Mouse (Mus musculus) cortical plate, adult 2 months (tissue): ENCODE results near the gene Gm765.
A peak's percentile ranks its signal among the peaks of the same experiment; 100 is the strongest.

ENCODE experiments used
- CTCF ChIP-seq: fragments of 200-500 bp; IDR thresholded peaks from 2 replicates; pipeline ENCODE4 v1.5.1; 2011; ENCODE audit warnings: mild to moderate bottlenecking, control low read depth, low read length; ENCODE audit not compliant: insufficient read depth; ENCODE audit errors: extremely low read depth
- POLR2A ChIP-seq: fragments of 200-500 bp; IDR thresholded peaks from 2 replicates; pipeline ENCODE4 v1.6.1; 2011; ENCODE audit warnings: mild to moderate bottlenecking, low read length, control low read depth; ENCODE audit not compliant: insufficient read depth; ENCODE audit errors: extremely low read depth

- TF ChIP-seq CTCF (peak; percentile 42; the same call in 1 of the 2 replicates), POLR2A (no peak)
These were observed 71.0 kb downstream of the Gm765 start for GRCm38 (mm10) chr6:98271553-98271952.
